Mouse (Mus musculus) yolk sac, embryonic 10.5 days (tissue): ENCODE data around the gene Atp6v0a4.

Experiments used
- DNase-seq: peaks from one replicate; pipeline ENCODE4 v3.0.0-alpha.2; 2017; ENCODE audit warnings: low spot score

Gene Atp6v0a4

DNA sequence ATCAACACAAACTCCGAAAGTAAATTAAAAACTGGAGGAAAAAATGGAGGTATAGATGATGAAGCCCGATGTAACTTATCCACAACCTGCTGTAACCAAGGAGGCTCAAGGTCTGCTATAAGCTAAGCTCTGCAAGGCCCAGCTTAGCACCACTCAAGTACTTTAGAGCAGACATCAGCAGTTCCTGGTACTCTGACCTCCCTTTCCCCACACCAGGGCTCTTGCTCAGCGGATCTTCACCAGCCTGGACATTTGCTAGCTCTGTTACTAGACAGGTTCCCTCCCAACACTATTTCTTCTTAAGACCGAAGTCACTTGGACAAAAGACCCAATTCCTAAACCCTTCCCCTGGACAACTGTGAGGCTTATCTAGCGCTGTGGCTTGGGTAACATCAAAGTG is 496 bp upstream of the Atp6v0a4 start:
- peak; percentile 24 for DNase-seq

DNA sequence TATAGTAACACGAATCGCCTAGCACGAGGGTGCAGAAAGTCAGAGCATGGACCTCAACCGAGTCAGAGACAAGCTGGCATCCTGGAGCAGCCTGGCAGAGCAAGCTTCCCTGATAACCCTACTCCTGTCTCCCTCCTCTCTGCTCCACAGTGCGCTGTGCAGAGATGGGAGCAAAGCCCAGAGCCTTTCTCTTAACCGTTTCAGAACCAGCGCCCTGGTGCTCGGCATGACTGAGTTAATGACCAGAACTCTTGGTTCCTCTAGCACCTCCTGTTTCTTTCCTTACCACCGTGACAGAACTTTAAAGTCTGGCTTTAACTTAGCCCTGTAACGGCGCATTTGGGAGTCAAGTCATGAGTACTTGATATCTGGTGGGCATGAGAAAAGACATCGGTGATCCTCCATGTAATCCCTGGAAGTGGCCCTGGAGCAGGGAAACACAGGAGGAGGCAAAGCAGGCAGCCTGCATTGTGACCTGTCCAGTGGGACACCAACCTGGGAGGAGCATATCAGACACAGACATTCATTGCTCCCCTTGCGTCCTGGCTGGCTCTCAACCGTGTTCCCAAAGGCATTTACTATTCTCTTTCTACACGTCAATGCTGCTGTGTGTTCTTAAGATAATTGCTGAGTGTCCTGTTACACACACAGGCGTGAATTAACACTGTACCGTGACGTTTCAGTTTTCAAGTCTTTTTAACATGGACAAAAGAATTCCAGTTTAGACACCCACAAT is 747 bp downstream of the Atp6v0a4 start:
- DNase-seq = peak; percentile 39

DNA sequence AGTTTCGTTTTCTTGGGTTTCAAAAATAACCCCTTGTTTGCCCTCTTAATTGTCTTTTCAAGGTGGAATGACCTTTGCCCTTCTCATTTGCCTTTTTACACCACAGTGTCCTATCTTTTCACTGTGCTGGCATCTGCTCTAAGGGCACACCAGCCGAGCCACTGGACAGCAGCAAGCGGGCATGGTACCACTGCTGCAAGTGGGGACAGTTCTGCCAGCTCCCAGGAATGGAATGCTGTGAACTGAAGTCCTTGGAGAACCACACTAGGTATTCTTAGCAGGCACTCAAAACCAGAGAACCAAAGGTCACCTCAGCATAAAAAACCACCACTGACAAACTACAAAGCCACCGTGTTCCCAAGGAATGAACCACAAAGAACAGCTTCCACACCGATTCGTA is 1.6 kb downstream of the Atp6v0a4 start:
- peak; percentile 54 for DNase-seq

DNA sequence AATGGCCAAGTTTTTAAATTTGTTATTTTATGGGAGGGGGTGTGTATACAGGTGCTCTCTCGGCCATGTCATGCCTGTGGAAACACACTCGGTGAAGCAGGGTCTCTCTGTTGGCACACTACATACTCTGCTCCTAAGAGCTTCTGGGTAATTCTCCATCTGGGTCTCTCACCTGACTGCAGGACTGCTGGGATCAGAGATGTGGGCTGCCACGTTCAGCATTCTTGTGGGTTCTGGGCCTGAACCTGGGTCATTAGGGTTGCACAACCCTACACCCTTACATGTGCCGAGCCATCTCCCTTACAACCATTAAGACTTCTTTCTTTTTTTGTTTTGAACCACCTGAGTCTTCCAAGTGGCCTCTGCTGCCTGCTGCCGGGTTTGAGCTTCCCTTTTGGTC is 2.5 kb downstream of the Atp6v0a4 start:
- no peak for DNase-seq

DNA sequence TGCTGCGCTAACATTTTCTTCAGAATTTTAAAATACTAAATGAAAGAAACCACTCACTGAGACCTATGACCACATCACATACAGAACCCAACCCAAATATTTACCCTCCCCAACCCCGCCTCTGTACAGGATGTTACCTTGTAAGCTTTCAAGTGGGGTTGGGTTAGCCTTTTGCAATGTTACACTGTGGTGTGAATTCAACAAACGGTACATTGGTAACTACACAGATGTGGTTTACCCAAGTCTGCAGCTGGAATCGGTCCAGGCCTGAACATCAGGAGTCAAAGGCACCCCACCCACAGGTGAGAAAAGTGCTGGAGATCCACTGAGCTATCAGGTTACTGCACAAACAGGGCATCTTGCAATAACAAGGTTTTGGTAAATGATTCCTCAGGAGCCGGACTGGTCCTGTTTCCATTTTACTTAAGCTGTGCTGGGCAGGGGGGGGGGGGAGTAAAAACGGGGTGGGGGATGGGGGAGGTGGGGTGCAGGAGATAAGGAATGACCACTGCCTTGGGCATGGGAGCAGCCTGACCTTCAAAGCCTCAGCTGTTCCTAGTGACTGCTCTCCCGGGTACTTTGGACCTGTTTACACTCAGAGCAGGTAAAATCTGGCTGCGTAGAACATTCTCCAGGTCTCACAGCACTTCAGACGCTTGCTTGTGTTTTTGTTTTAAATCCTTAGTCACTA is 3.6 kb downstream of the Atp6v0a4 start:
- peak; percentile 83 for DNase-seq

DNA sequence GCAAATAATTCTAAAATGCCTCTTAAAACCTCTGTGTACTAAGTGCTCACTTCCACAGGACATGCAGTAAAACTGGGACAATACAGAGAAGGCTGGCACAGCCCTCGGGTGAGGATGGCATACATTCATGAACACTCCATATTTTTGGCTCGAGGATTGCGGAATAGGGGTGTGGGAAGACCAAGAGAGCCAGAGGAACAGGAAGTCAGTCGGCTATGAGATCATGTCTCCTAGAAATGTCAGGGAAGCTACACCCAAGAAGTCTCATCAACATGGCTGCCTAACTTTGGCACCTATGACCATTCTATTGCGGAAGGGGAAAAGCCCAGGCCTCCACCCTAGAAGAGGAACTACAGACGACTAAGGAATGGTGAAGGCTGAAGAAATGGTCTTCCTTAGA is 6.0 kb downstream of the Atp6v0a4 start:
- no peak for DNase-seq

DNA sequence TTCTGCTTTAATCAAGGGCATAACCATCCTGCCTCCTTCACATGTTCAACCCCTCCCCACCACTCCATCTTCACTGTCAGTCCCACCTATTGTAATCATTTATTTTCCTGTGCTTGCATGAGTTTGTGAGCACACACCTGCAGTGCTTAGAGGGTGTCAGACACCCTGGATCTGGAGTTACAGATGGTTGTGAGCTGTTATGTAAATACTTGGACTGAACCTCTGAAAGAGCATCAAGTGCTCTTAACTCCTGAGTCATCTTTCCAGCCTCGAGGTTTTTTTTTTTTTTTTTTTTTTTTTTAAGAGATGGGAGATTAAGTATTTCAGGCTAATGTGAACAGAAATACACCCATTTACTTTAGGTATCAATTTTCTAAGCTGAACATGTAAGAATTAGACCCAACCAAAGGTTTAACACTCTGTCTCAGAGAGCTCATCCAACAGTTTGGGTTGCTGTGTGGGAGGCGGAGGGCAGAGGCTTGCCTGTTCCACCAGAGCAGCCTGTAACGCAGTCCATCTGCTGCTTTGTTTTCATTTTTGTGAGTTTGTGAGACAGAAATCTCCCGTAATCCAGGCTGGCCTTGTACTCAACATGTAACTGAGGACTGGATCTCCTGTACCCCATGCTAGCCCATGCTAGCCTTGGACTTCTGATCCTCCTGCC is 8.1 kb downstream of the Atp6v0a4 start:
- DNase-seq = no peak

DNA sequence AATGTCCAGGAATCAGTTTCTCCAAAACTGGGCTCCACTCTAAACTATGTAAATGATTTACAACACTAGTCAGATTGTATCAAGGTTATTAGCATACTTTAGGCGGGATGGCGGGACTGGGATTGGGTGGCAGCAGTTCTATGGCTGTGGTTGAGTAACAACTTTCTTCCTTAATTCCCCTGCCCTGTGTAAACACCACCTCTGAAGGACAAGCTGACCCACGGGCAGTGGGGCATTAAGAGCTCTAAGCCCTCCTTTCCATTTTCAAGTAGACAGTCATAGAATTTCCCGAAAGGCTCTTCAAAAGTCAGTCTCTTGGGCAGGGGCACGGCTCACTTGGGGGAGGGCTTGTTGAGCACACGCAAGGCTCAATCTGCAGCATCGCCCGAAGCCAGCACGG is 13.5 kb downstream of the Atp6v0a4 start:
- DNase-seq = peak; percentile 21

DNA sequence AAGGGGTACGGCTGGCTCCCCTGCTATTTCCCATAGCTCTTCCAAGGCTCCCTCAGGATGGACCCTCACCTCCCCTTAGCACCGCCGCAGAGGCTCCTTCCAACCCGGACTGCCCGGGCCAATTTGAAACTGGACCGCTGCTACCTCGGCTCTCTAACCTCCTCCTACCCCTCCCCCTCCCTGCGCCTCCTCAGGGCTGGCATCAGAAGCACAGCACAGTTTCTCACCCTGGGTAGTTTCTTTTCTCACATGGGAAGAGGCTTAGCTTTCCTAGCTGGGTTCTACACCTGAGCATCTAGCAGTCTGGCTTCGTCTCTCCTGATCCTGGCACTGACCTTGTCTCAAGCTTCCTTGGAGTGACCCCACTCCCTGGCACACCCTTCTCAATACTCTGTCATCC is 14.5 kb downstream of the Atp6v0a4 start:
- no peak for DNase-seq

DNA sequence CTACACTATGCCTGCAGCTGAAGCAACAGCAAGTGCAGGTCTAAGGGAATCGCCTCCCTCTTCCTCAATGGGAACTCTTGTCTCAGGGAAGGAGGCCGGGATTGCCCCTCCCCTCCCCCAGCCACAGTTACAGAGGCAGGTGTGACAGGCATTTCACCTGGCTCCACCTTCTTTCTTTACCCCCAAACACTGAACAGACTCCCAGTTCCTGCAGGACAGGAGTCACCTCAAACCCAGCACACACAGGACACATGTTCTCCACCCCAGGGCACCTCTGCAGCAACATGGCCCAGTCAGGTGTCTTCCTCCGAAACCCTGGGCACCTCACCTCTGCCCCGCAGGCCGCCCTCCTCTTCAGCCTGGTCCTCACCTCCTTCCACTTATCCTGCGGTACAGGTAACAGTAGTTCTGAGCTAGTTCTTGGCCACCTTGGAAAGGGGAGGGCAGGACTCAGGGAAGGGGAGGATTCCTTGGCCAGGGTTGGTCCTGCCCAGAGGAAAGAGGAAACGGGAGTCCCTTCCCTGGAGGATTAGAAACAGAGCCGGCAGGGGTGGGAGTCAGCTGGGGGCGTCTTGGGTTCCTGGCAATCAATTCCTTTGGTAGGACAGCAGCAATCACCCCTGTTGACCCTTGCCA is 15.1 kb downstream of the Atp6v0a4 start, which contains the start of gene Tmem213:
Gene Tmem213 (plus strand): TSS at position 96 of the 636 bp plus-strand sequence.
- DNase-seq = no peak

DNA sequence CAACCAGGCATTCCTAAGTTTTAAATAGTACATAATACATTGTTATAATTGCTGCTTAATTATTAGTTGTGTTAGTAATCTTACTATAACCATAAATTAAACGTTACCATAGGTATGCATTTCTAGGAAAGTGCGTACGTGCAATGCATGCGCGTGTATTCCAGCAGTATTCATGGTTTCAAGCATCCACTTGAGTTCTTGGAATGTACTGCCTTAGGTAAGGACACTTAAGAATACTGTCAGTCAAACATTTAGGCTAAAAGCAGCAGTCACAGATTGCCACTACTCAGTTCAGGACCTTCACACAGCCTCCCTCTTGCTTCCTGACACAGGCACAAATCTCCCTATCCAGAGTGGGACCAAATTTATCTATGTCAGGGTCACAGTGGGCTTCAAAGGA is 15.9 kb downstream of the Atp6v0a4 start:
- DNase-seq = no peak

DNA sequence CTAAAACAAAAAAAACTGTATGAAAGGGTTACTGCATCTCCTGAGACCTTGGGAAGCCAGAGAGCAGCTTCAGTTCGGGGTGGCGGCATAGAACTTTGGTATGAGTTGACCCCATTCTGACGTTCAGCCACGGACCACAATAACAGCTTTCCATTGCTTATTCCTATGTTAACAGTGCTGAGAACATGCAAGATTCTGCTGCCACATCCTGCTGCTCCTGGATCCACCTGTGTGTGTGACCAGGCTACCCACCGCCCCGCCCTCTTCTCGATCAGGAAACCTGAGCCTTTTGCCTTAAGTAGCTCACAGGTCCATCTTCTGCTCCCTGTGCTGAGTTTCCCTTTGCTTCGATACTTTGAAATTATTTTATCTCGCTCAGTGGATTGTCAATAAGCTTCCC is 18.5 kb downstream of the Atp6v0a4 start:
- no peak for DNase-seq

DNA sequence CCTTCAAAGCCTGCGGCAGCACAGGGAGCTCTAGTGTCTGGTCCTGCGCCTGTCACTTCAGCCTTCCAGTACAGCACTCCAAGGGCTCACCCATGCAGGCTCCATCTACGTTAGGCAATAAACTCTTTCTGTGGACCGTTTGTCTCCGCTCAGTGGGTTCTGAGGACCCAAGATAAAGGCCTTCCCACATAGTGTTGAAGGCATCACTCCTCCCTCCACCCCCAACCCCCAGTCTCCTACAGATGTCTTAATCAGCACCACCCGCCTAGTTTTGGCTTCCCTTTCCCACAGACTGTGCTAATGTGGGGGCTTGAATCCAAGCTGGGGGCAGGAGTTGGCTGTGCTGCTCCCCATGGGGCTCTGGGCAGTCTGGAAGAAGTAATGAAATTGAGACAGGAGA is 20.6 kb downstream of the Atp6v0a4 start:
- DNase-seq = no peak

DNA sequence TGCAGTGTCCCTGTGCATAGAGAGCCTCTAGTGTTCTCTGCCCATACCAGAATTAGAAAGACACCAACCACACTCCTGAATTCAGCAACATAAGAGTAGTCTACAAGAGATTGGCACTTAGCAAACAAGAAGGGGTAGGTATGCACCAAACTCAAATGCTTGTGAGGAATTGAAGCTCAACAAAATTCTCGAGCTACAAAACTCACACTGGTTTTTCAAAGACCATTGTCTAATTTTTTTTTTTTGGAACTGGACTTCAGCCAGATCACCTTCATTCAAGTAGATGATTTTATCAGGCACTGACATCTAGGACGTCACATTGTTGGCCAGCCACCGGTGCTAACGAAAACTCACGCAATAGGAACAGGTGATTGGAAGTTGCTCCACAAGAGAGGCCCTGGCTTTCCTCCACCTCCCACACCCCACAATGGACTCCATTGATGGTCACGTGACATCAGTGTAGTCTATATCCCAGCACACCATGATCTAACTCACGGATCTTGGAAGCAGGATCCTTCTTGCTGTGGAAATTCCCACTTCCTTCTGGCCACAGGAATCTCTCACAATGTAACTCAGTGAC is 22.1 kb downstream of the Atp6v0a4 start:
- DNase-seq = no peak

DNA sequence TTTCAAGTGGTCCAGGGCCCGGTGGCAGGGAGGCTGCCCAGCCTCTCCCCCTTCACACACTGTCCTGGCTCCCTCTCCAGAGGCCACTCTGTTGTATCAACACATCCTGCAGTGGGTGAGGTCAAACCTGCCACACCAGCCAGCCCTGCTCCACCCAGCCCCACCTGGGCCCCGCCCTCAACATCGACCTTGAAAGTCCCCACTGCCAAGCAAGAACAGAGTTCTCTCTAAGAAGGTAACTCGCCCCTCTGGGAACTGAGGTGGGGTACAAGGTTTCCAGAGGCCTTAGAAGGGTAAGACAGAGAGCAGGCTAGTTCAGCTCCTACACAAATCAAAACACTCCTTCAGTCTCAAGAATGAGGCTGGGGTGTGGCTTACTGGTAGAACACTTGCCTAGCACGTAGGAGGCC is 27.4 kb downstream of the Atp6v0a4 start:
- no peak for DNase-seq

DNA sequence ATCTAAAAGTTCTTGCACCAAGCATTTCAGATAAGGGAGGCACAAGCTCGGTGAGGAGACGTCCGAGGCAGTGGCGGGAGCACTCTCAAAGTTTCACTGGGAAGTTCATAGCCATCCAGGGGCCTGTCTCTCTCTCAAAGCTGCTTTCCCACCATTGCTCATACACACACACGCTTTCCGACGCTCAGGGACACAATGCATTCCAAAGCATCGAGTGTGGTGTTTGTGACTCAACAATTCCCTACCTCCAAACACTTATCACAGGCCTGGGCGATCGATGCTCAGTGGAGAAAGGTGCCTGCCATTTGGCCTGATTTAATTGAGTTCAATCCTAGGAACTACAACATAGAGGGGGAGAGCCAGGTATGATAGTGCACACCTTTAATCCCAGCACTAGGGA is 29.7 kb downstream of the Atp6v0a4 start:
- no peak for DNase-seq

DNA sequence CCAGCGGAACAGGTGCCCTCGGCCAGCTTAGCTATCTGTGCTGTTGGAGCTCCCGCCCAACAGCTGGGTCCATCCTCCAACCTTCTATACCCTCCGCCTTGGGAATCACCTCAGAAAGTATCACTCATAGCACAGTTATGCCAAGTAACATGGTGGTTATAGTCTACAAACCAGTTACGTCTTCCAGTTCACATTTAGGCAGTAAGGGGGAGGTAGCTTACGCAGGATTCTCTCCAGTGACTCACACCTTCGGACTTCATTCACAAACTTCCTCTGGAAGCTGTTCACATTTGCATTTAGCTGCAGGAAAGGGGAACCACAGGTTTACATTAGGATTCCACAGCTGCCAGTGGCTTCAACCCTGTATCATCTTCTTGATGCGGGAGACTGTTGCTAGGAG is 31.8 kb downstream of the Atp6v0a4 start:
- DNase-seq = no peak

DNA sequence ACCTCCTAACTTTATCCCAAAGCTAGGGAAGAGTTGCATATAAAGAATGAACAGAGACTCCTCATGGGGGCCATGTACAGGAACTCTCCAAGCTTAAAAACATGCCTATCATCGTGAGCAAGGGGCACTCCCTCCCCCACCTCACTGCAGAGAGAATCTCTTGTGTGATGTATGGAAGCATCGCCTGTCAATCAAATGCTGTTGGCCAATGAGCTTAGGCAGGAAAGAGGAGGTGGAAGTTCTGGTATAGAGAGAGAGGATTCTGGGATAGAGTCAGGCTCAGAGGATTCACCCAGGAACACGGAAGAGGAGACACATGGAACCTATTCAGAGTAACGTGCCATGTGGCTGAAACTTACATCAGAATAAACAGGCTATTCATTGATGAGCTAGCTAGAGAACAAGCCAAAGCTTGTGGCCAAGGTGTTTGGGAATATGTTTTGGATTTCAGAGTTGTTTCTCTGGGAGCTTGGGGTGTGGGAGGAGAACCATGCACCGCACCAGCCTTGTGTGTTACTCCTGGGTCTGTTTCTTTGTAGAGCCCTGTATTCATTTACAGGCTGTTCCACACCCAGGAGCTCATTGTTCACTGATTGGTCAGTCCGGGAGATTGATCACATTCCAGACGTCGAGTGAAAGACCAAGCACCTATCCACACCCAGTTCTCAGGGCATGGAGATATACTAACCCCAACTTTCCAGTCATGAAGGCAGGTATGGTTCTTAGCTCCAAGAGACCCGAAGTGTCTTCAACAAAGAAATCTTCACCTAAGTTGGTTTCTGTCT is 37.0 kb downstream of the Atp6v0a4 start:
- DNase-seq = no peak

DNA sequence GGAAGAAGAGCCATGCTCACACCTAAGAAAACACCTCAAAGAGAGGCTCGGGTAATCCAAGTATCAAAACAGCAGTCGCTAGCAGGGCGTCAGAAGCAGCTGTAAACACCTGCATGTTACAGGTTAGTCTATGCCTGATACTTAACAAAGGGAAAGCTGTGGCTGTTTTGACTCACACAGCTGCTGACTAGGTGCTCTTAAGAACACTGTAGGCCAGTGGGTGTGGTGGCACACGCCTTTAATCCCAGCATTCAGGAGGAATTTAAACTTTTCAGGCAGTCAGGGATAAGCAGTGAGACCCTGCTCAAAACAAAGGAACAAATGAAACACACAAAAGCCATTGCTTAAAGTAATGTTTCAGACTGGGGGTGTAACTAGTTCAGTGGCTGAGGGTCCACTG is 41.2 kb downstream of the Atp6v0a4 start:
- no peak for DNase-seq

DNA sequence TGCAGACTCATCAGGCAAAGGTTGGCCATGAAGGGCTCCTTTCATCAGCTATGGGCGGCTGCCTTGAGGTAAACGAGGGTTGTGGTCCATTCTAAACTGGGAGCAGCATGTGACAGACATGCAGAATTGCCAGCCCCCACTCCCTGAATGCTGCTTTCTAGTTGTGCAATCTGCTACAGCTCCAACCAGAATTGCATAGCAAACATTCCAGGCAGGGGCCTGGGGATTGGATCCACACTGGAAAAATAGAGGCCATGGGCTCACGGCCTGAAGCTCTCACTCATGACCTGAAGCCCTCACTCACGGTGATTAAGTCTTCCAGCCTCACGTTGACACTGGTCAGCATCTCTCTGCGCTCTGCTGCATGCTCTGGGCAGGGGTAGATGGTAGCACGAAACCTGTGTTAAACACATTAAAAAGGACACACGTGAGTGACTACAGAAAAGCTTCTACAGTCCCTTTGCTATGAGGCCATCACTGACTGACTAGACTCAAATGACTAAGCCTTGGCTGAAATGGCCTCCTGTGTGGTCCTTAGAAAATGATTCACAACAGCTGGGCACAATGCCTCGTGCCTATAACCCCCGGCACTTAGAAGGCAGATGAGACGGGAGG is 42.6 kb downstream of the Atp6v0a4 start:
- peak; percentile 83 for DNase-seq

DNA sequence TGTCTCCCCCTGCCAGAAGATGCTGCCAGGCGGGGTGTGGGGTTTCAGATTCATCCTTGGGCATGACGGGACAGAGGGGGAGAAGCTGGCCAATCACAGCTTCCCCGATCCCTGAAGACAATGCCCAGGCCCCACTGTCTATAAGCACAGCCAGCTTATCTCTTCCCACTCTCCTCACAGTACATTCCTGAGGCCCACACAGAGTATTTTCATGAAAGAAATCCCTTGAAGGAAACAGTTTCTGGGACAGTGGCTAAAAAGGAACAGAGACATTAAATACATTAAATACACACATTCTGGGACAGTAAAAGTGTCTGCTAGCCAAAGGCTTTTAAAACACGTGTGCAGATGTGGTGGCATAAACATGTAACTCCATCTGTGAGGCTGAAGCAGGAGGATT is 44.0 kb downstream of the Atp6v0a4 start:
- DNase-seq = no peak
